Mouse (Mus musculus): ENCODE measurements around the gene Galnt18. TPM values are rescaled to one million over a fixed set of nuclear protein-coding genes. Genes with fewer than 3 reads are reported as not detected.

Gene Galnt18
- polyA plus RNA-seq, 1 experiment from 2014 or later = 18.8 TPM

Small RNAs within 50 kb of the gene (microRNA-seq; reads per million reads assigned to microRNA genes)
- not detected for gene Gm25787

Other genes starting within 250 kb of the Galnt18 start
- 76.8 and 80.1 TPM in 2 replicates for gene Usp47, start 243.5 kb upstream of the Galnt18 start, polyA plus RNA-seq (2015; fragmentation: Nextera tagmentation; extraction: Ambion mirVana)